Mouse (Mus musculus): ENCODE results near the gene Sp3.

DNA sequence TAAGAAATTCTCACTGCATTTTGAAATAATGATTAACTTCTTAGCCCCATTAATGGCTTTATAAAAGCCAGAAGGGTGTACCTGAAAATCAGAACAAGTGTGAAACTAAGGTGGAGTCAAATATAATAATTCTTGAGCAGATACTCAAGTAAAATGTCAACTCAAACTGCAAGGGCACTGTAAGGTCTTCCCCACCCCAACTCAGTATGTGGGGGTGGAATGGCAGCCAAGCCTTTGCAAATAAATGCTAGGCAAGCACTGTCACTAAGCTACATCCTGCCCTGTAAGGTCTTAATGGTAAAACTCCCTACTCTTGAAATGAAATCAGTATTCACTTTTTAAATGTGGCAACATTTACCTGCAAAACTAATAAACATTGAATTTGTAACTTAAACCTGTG is 4.2 kb downstream of the Sp3 start:
- TF ChIP-seq CTCF (IDR thresholded peaks at IDR 0.05; ENCODE audit: low read depth) (no peak), EP300 (IDR thresholded peaks at IDR 0.05; ENCODE audit: low read depth) (no peak)
